Mouse (Mus musculus) gastrocnemius, postnatal 25 days (tissue): ENCODE data around the gene Tmem214. TPM values are rescaled to one million over a fixed set of nuclear protein-coding genes. Genes with fewer than 3 reads are reported as not detected.
"Not testable (repeated sequence)": the region's sequence is repeated elsewhere in the genome, so short reads cannot be mapped to it uniquely, and the experiment has no call there.

Experiments used
- DNase-seq: peaks from one replicate; pipeline ENCODE4 v3.0.0; 2022
- total RNA-seq, 2 experiments: library from RNA; stranded (reverse); gene quantifications; 1 replicate in 1 of 2; 2 replicates in 1 of 2; pipeline ENCODE4 v1.2.3; 2021

The Tmem214 gene
- total RNA-seq, 2 experiments from 2014 or later: 25.2 to 35.0 TPM

- DNase-seq: no peak
Measured at GRCm38 (mm10) chr5:30874365-30874764, 6.6 kb downstream of the Tmem214 start.

GRCm38 (mm10) chr5:30878616-30879015, 10.8 kb downstream of the Tmem214 start:
- DNase-seq: no peak

- no peak for DNase-seq
Measured at GRCm38 (mm10) chr5:30879347-30879943, 11.6 kb downstream of the Tmem214 start.

- not testable (repeated sequence) for DNase-seq
Measured at GRCm38 (mm10) chr5:30881839-30882238, 14.0 kb downstream of the Tmem214 start.

- DNase-seq: no peak
Measured at GRCm38 (mm10) chr5:30886209-30886608, 18.4 kb downstream of the Tmem214 start.

GRCm38 (mm10) chr5:30886731-30887130, 18.9 kb downstream of the Tmem214 start:
- no peak for DNase-seq

GRCm38 (mm10) chr5:30887331-30887761, 19.5 kb downstream of the Tmem214 start:
- DNase-seq: peak; percentile 67

GRCm38 (mm10) chr5:30887858-30888336, 20.1 kb downstream of the Tmem214 start:
- peak; percentile 88 for DNase-seq

- DNase-seq: peak; percentile 90
Measured at GRCm38 (mm10) chr5:30888337-30889087, 20.7 kb downstream of the Tmem214 start, which contains the start of gene Agbl5. TSS of gene Agbl5 (plus strand) at chr5:30888694.

- no peak for DNase-seq
Measured at GRCm38 (mm10) chr5:30889088-30889754, 21.4 kb downstream of the Tmem214 start.

GRCm38 (mm10) chr5:30890375-30890774, 22.6 kb downstream of the Tmem214 start:
- DNase-seq: no peak

- DNase-seq: no peak
Measured at GRCm38 (mm10) chr5:30901860-30902259, 34.0 kb downstream of the Tmem214 start.

- peak; percentile 95 for DNase-seq
Measured at GRCm38 (mm10) chr5:30907413-30908059, 39.7 kb downstream of the Tmem214 start, which contains the start of gene Ost4. TSS of gene Ost4 (minus strand) at chr5:30907788.

- DNase-seq: no peak
Measured at GRCm38 (mm10) chr5:30908426-30909299, 40.9 kb downstream of the Tmem214 start.

GRCm38 (mm10) chr5:30909300-30909659, 41.5 kb downstream of the Tmem214 start:
- DNase-seq: no peak

- no peak for DNase-seq
Measured at GRCm38 (mm10) chr5:30909863-30910262, 42.1 kb downstream of the Tmem214 start.

- DNase-seq: no peak
Measured at GRCm38 (mm10) chr5:30910481-30910880, 42.7 kb downstream of the Tmem214 start.

GRCm38 (mm10) chr5:30912156-30912555, 44.3 kb downstream of the Tmem214 start:
- no peak for DNase-seq

- DNase-seq: peak; percentile 84
Measured at GRCm38 (mm10) chr5:30913060-30913841, 45.4 kb downstream of the Tmem214 start, which contains the start of gene Emilin1. TSS of gene Emilin1 (plus strand) at chr5:30913402.

GRCm38 (mm10) chr5:30914101-30914635, 46.4 kb downstream of the Tmem214 start:
- DNase-seq: no peak
